Comparison of ENCODE assay signal across 19 mouse cellular contexts in genomic region chr1:137270659-137271612, GRCm38 (mm10).
"Had no signal": no experiment of that assay in that cellular context is flagged by ENCODE, and none has a peak within 500 bp of the region (broad histone marks: within the 10 kb centered on the region; RNA-seq: fewer than 3 reads in every experiment).

No protein-coding gene starts in this region.

- H3K4me2 ChIP-seq: limb, embryonic 13.5 days; liver, embryonic 12.5 days; liver, embryonic 15.5 days; lung, embryonic 15.5 days; neural tube, embryonic 12.5 days; neural tube, embryonic 15.5 days had no signal

- H3K4me1 ChIP-seq: limb, embryonic 10.5 days; liver, embryonic 12.5 days; liver, embryonic 15.5 days; lung, embryonic 15.5 days; neural tube, embryonic 12.5 days; neural tube, embryonic 15.5 days had no signal

- H3K27ac ChIP-seq: kidney, postnatal 0 days; layer of hippocampus, adult 2 months; limb, embryonic 10.5 days; limb, embryonic 13.5 days; liver, embryonic 12.5 days; liver, embryonic 15.5 days; lung, embryonic 15.5 days; neural tube, embryonic 12.5 days; neural tube, embryonic 15.5 days had no signal

- H3K27me3 ChIP-seq: limb, embryonic 13.5 days; liver, embryonic 12.5 days; liver, embryonic 15.5 days; lung, embryonic 15.5 days; neural tube, embryonic 12.5 days; neural tube, embryonic 15.5 days had no signal

- H3K9me3 ChIP-seq: limb, embryonic 10.5 days; limb, embryonic 13.5 days; liver, embryonic 12.5 days; liver, embryonic 15.5 days; lung, embryonic 15.5 days; neural tube, embryonic 12.5 days; neural tube, embryonic 15.5 days had no signal

- DNase-seq: kidney, adult 9 months; kidney, postnatal 25 days; layer of hippocampus, adult 9-11 months; liver; lung, adult 18-20 months; lung, postnatal 14 days; lung, postnatal 4 days; midbrain, embryonic 14.5 days; thymus, adult 18-20 months; thymus, postnatal 36 days had no signal

- ATAC-seq: liver, embryonic 12.5 days had no signal

- H3K36me3 ChIP-seq: limb, embryonic 10.5 days; limb, embryonic 13.5 days; liver, embryonic 12.5 days; liver, embryonic 15.5 days; lung, embryonic 15.5 days; neural tube, embryonic 12.5 days; neural tube, embryonic 15.5 days had no signal

- H3K4me3 ChIP-seq: layer of hippocampus, adult 2 months; limb, embryonic 10.5 days; limb, embryonic 13.5 days; liver, embryonic 12.5 days; liver, embryonic 15.5 days; lung, embryonic 15.5 days; neural tube, embryonic 12.5 days; neural tube, embryonic 15.5 days had no signal

- H3K9ac ChIP-seq: limb, embryonic 13.5 days; liver, embryonic 12.5 days; liver, embryonic 15.5 days; lung, embryonic 15.5 days; neural tube, embryonic 12.5 days; neural tube, embryonic 15.5 days had no signal
